Comparison of ENCODE assay signal across 1 mouse cellular context in the genomic region with DNA sequence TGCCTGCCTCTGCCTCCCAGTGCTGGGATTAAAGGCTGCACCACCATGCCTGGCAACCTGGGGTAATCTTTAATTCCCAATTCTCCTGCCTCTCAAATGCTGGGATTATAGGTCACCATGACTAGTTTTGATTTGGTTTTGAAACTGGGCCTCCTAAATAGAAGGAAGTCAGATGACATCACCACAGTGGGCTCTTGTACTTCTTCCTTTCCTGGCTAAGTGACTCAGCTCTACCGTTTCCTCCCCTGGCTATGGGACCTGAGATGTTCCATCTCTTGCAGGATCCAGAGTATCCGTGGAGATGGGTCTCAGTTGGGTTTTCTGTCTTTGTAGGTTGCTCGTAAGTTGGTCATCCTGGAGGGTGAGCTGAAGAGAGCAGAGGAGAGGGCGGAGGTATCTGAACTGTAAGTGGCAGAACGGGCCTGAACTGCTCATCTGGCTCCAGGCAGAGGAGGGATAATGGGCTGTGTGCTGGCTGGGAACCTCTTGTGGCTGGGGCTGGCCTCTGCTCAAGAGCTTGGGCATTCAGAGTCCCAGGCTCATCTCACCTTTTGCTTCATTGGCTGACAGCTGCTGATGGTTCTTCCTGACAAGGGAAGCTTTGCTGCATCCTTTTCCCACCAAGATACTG.
TF ChIP-seq lines count a peak whose summit lies in the region.

No protein-coding gene starts in this region.

TF ChIP-seq in MEL, 35 proteins besides CTCF, POLR2A, EP300 and RAD21:
- TF ChIP-seq RCOR1 (IDR thresholded peaks at IDR 0.05; ENCODE audit: low read depth, low read length), result no peak
- no peak for TF ChIP-seq NRF1 (IDR thresholded peaks at IDR 0.05; ENCODE audit: insufficient read depth, low read depth, low read length, poor library complexity, severe bottlenecking)
- no peak for TF ChIP-seq ETS1 (IDR thresholded peaks at IDR 0.05; ENCODE audit: low read depth, low read length)
- TF ChIP-seq HCFC1 (IDR thresholded peaks at IDR 0.05; ENCODE audit: low read depth, low read length), result no peak
- TF ChIP-seq ELF1 (IDR thresholded peaks at IDR 0.05; ENCODE audit: low read depth, low read length), result no peak
- TF ChIP-seq MEF2A (IDR thresholded peaks at IDR 0.05; ENCODE audit: extremely low read depth, insufficient replicate concordance, low read depth, low read length, poor library complexity, severe bottlenecking), result no peak
- TF ChIP-seq GATA1 (IDR thresholded peaks at IDR 0.05; ENCODE audit: low read depth, low read length), result no peak
- no peak for TF ChIP-seq KAT2A (conservative IDR thresholded peaks at IDR 0.05; ENCODE audit: low read depth, low read length)
- no peak for TF ChIP-seq SMC3 (IDR thresholded peaks at IDR 0.05; ENCODE audit: low read depth, low read length)
- no peak for TF ChIP-seq TCF12 (IDR thresholded peaks at IDR 0.05; ENCODE audit: low read depth, low read length)
- no peak for TF ChIP-seq USF1 (IDR thresholded peaks at IDR 0.05; ENCODE audit: low read depth, low read length)
- no peak for TF ChIP-seq CHD1 (IDR thresholded peaks at IDR 0.05; ENCODE audit: low read depth, low read length)
- no peak for TF ChIP-seq ZKSCAN1 (IDR thresholded peaks at IDR 0.05; ENCODE audit: low read depth, low read length)
- TF ChIP-seq POLR2AphosphoS5 (IDR thresholded peaks at IDR 0.05; ENCODE audit: borderline replicate concordance, low read depth, low read length), result no peak
